Mouse (Mus musculus): ENCODE results near the gene Crtc3. TPM values are rescaled to one million over a fixed set of nuclear protein-coding genes. Genes with fewer than 3 reads are reported as not detected.
A peak's percentile ranks its signal among the peaks of the same experiment; 100 is the strongest.

Gene Crtc3
- 16.2 and 16.9 TPM in 2 replicates for total RNA-seq (2014; rRNA removed)
- 15.1 and 17.2 TPM in 2 replicates for polyA plus RNA-seq (2015; fragmentation: Nextera tagmentation; extraction: Ambion mirVana)

DNA sequence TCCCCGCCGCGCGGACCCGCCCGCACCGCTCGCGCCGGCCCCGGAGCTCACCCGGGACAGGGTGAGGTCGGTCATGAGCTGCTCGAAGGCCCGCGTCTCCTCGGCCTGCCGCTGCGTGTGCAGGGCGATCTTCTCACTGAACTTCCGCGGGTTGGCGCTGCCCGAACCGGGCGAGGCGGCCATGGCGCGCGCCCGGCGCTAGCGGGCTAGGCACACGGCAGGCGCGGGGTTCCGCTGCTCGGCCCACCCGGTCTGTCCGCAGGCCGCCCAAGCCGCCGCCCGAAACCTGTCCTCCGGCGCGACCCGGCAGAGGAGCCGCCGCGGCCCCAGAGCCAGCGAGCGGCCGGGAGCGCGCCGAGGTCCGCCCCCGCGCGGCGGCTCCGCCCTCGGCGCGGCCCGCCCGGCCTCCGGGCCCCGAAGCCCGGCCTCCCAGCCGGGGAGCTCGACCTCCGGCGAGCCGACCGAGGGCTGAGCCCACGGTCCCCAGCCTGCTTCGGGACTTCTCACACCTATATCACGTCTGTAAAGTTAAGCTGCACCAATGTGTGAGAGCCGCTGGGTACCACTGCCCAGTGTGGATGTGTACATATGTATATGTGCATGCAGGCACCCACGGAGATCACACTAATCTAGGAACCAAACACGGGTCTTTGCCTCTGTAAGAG lies at the start of gene Crtc3:
Gene Crtc3 (minus strand): TSS at position 322 of the 665 bp plus-strand sequence.
- ATAC-seq (peak; percentile 78), DNase-seq (ENCODE audit: low spot score) (peak; percentile 82)
- H3K9ac ChIP-seq (replicated peaks; ENCODE audit: low read length): peak within 1 kb of the TSS; percentile 94
- peak within 1 kb of the TSS; percentile 72 for H3K4me2 ChIP-seq (ENCODE audit: low read depth, low read length)
- H3K9me3 ChIP-seq (ENCODE audit: low read length): no peaks in the 10 kb centered on the region
- peak within 1 kb of the TSS; percentile 98 for H3K27ac ChIP-seq
- H3K36me3 ChIP-seq (ENCODE audit: insufficient read depth, low read length): no peaks in the 10 kb centered on the region
- under 1% methylated on average over 71 of the region's 83 CpGs for WGBS
- H3K4me1 ChIP-seq (ENCODE audit: insufficient read depth, low read length): peaks cover 7% of the 10 kb centered on the region; the same call in 1 of the 2 replicates
- peak within 1 kb of the TSS; percentile 84 for H3K4me3 ChIP-seq (ENCODE audit: low read length)
- no peak for TF ChIP-seq CTCF (IDR thresholded peaks at IDR 0.05; ENCODE audit: low read depth)
- no peaks in the 10 kb centered on the region for H3K27me3 ChIP-seq (ENCODE audit: insufficient read depth, low read length)

DNA sequence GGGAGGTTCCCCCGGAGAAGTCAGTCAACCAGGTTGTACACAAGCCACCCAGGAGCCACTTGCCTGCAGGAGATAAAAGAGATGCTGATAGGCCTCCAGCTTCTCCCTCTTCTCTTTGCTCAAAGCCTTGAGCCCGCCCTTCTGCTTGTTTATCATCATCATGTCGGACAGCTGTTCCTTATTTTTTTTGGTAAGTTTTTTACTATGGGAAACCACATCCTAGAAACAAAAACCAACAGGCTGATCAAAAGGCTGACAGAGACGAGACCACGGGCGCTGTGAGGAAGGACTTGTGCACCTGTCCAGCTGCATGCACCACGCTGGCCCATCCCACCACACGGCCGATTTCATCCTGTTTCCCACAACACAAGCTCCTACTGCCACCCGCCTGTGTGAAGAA lies 47.5 kb upstream of the Crtc3 start:
- H3K9me3 ChIP-seq (ENCODE audit: low read length): no peaks in the 10 kb centered on the region
- ATAC-seq (no peak), DNase-seq (ENCODE audit: low spot score) (no peak)
- no peak for TF ChIP-seq CTCF (IDR thresholded peaks at IDR 0.05; ENCODE audit: low read depth)
- H3K4me2 ChIP-seq (ENCODE audit: low read depth, low read length): no peak overlapping the region
- no peak overlapping the region for H3K4me3 ChIP-seq (ENCODE audit: low read length)
- no peak overlapping the region for H3K27ac ChIP-seq
- no peak overlapping the region for H3K9ac ChIP-seq (replicated peaks; ENCODE audit: low read length)
- H3K36me3 ChIP-seq (ENCODE audit: insufficient read depth, low read length): peaks cover 60% of the 10 kb centered on the region; the same call in 1 of the 2 replicates
- H3K4me1 ChIP-seq (ENCODE audit: insufficient read depth, low read length): no peaks in the 10 kb centered on the region
- WGBS: 88% methylated on average over 10 of the region's 10 CpGs
- no peaks in the 10 kb centered on the region for H3K27me3 ChIP-seq (ENCODE audit: insufficient read depth, low read length)

DNA sequence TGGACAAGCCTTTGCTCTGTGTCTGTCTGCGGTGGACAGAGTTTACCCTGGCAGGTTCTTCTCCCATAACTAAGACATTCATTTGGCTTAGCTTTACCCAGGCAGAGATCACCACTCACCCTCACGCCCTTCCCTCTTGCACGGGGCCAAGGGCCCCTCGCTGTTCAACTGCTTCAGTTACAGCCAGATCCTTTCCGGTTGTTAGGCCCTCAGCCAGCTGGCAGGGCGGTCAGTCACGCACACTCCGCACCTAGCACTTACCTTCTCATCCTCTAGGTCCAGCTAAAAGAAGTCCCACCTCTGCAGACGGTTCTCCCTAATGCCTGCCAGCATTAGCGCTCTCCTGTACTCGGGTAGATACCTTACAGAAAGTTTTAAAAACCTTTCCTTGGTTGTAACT lies 44.3 kb upstream of the Crtc3 start:
- H3K27me3 ChIP-seq (ENCODE audit: insufficient read depth, low read length): no peaks in the 10 kb centered on the region
- ATAC-seq (no peak), DNase-seq (ENCODE audit: low spot score) (no peak)
- H3K4me3 ChIP-seq (ENCODE audit: low read length): no peak overlapping the region
- no peak for TF ChIP-seq CTCF (IDR thresholded peaks at IDR 0.05; ENCODE audit: low read depth)
- H3K36me3 ChIP-seq (ENCODE audit: insufficient read depth, low read length): peaks cover 55% of the 10 kb centered on the region; the same call in 1 of the 2 replicates
- 69% methylated on average over 11 of the region's 11 CpGs for WGBS
- no peak overlapping the region for H3K9ac ChIP-seq (replicated peaks; ENCODE audit: low read length)
- no peaks in the 10 kb centered on the region for H3K9me3 ChIP-seq (ENCODE audit: low read length)
- no peaks in the 10 kb centered on the region for H3K4me1 ChIP-seq (ENCODE audit: insufficient read depth, low read length)
- H3K27ac ChIP-seq: no peak overlapping the region
- no peak overlapping the region for H3K4me2 ChIP-seq (ENCODE audit: low read depth, low read length)

DNA sequence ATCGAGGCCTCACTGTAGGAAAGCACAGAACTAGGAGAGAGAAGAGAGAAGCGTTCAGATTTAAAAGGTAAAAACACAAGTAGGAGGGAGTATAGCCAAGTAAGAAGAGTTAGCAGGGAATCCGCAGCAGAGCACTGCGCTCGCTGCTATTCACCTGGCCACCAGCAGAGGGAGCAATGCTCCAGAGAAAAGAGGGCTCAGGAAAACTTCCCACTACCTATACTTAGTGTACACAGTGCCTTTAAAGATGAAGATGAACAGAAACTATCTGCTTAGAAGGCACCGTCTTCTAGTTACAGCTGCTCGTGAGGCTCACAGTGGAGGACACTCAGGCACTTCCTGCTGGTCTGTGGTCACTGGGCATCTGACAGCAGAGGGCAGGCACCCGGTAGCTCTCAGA lies 41.0 kb upstream of the Crtc3 start:
- peaks cover 62% of the 10 kb centered on the region for H3K36me3 ChIP-seq (ENCODE audit: insufficient read depth, low read length)
- 28% methylated on average over 8 of the region's 8 CpGs for WGBS
- H3K9me3 ChIP-seq (ENCODE audit: low read length): no peaks in the 10 kb centered on the region
- no peak overlapping the region for H3K27ac ChIP-seq
- H3K4me1 ChIP-seq (ENCODE audit: insufficient read depth, low read length): no peaks in the 10 kb centered on the region
- no peak overlapping the region for H3K4me3 ChIP-seq (ENCODE audit: low read length)
- TF ChIP-seq CTCF (IDR thresholded peaks at IDR 0.05; ENCODE audit: low read depth): peak; percentile 94
- no peak overlapping the region for H3K4me2 ChIP-seq (ENCODE audit: low read depth, low read length)
- DNase-seq (ENCODE audit: low spot score): peak; percentile 81
- H3K9ac ChIP-seq (replicated peaks; ENCODE audit: low read length): no peak overlapping the region
- ATAC-seq: peak; percentile 58
- H3K27me3 ChIP-seq (ENCODE audit: insufficient read depth, low read length): no peaks in the 10 kb centered on the region

DNA sequence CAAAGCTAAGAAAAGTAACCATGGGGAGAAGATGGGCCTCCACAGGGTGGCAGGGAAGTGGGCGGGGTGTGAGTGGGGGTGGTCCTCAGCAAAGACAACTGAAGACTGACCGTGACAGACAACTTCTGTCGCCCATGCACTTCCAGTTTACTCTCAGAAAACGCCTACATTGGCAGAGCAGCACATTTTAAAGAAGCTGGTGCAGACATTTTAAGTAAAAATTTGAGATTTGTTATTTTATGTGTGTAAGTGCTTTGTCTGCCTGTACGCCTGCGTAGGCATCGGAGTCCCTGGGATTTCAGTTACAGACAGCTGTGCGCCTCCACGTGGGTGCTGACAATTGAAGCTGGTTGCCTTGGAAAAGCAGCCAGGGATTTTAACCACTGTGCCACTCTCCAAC lies 32.4 kb upstream of the Crtc3 start:
- no peak overlapping the region for H3K27ac ChIP-seq
- no peak for TF ChIP-seq CTCF (IDR thresholded peaks at IDR 0.05; ENCODE audit: low read depth)
- no peaks in the 10 kb centered on the region for H3K4me1 ChIP-seq (ENCODE audit: insufficient read depth, low read length)
- no peak overlapping the region for H3K4me3 ChIP-seq (ENCODE audit: low read length)
- H3K4me2 ChIP-seq (ENCODE audit: low read depth, low read length): no peak overlapping the region
- no peaks in the 10 kb centered on the region for H3K27me3 ChIP-seq (ENCODE audit: insufficient read depth, low read length)
- H3K9me3 ChIP-seq (ENCODE audit: low read length): no peaks in the 10 kb centered on the region
- H3K9ac ChIP-seq (replicated peaks; ENCODE audit: low read length): no peak overlapping the region
- peaks cover 48% of the 10 kb centered on the region for H3K36me3 ChIP-seq (ENCODE audit: insufficient read depth, low read length)
- WGBS: 30% methylated on average over 9 of the region's 9 CpGs
- DNase-seq (ENCODE audit: low spot score) (no peak), ATAC-seq (no peak)

DNA sequence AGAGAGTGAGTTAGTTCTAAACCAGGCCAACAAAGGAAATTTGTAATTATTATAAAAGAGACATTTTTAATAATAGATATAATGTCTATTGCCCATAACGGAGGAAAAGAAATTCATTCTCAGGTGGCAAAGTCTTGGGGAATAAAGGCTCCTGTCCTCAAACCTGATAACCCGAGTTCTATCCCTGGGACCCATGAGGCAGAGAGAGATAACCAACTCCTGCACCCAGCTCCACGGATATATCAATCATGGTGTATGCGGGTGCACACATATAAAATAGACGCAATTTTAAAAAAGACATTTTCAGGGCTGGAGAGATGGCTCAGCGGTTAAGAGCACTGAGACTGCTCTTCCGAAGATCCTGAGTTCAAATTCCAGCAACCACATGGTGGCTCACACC lies 30.9 kb upstream of the Crtc3 start:
- Histone ChIP-seq H3K9ac (replicated peaks; ENCODE audit: low read length) (no peak overlapping the region), H3K9me3 (ENCODE audit: low read length) (no peaks in the 10 kb centered on the region), H3K4me3 (ENCODE audit: low read length) (no peak overlapping the region), H3K36me3 (ENCODE audit: insufficient read depth, low read length) (peaks cover 45% of the 10 kb centered on the region), H3K4me1 (ENCODE audit: insufficient read depth, low read length) (no peaks in the 10 kb centered on the region), H3K4me2 (ENCODE audit: low read depth, low read length) (no peak overlapping the region), H3K27me3 (ENCODE audit: insufficient read depth, low read length) (no peaks in the 10 kb centered on the region), H3K27ac (no peak overlapping the region)
- WGBS: 94% methylated on average over 7 of the region's 7 CpGs
- ATAC-seq (no peak), DNase-seq (ENCODE audit: low spot score) (no peak)
- no peak for TF ChIP-seq CTCF (IDR thresholded peaks at IDR 0.05; ENCODE audit: low read depth)

DNA sequence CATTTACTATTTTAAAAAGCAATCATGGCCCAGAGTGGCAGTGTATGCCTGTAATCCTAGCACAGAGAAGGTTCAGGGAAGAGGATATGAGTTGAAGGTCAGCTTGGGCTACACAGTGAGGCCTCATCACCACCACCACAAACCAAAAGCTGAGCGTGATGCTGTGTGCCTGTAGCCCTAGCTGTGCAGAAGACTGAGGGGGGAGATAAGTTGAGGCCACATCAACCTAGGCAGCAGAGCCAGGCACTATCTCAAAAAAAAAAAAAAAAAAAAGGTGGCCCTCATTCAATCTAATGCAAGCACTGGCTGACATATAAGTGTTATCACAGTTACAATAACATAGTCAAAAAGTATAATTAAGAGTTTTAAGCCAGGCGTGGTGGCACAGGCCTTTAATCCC lies 30.4 kb upstream of the Crtc3 start:
- H3K4me1 ChIP-seq (ENCODE audit: insufficient read depth, low read length): no peaks in the 10 kb centered on the region
- H3K27me3 ChIP-seq (ENCODE audit: insufficient read depth, low read length): no peaks in the 10 kb centered on the region
- no peak overlapping the region for H3K27ac ChIP-seq
- peaks cover 40% of the 10 kb centered on the region for H3K36me3 ChIP-seq (ENCODE audit: insufficient read depth, low read length)
- H3K9me3 ChIP-seq (ENCODE audit: low read length): no peaks in the 10 kb centered on the region
- DNase-seq (ENCODE audit: low spot score): no peak
- TF ChIP-seq CTCF (IDR thresholded peaks at IDR 0.05; ENCODE audit: low read depth): no peak
- no peak overlapping the region for H3K4me2 ChIP-seq (ENCODE audit: low read depth, low read length)
- 95% methylated on average over 2 of the region's 2 CpGs for WGBS
- no peak overlapping the region for H3K9ac ChIP-seq (replicated peaks; ENCODE audit: low read length)
- H3K4me3 ChIP-seq (ENCODE audit: low read length): no peak overlapping the region
- no peak for ATAC-seq
